Mouse (Mus musculus): Measurements from ENCODE around the gene Olfr1477.
"Not testable (repeated sequence)": the region's sequence is repeated elsewhere in the genome, so short reads cannot be mapped to it uniquely, and the experiment has no call there.

Gene Olfr1477

GRCm38 (mm10) chr19:13500246-13500645, at the start of gene Olfr1477:
Gene Olfr1477, plus strand, starts transcription at chr19:13500546.
- no peak for DNase-seq

- DNase-seq: no peak
These were observed 44.4 kb upstream of the Olfr1477 start, which contains the start of gene Olfr1472 for GRCm38 (mm10) chr19:13455986-13456385. Gene Olfr1472, minus strand, starts transcription at chr19:13456086.

- not testable (repeated sequence) for DNase-seq
These were observed 31.1 kb upstream of the Olfr1477 start, which contains the start of gene Olfr1474 for GRCm38 (mm10) chr19:13469265-13469664. Gene Olfr1474, plus strand, starts transcription at chr19:13469565.

- DNase-seq: no peak
These were observed 20.2 kb upstream of the Olfr1477 start, which contains the start of gene Olfr1475 for GRCm38 (mm10) chr19:13480096-13480495. Gene Olfr1475, minus strand, starts transcription at chr19:13480196.

- DNase-seq: no peak
These were observed 27.3 kb downstream of the Olfr1477 start, which contains the start of gene Olfr1480 for GRCm38 (mm10) chr19:13527613-13528012. Gene Olfr1480, plus strand, starts transcription at chr19:13527913.

Measured in heart, adult 11 months (tissue).